Mouse (Mus musculus): ENCODE measurements at regions not wholly inside any gene's neighbourhood (a gene's known extent, or its start where the extent isn't known, plus 50 kb on each side); places are given as distances from the start of the nearest gene placed in this dataset.

- TF ChIP-seq TAL1 (conservative IDR thresholded peaks at IDR 0.05; ENCODE audit: low read depth, low read length), result no peak
- no peak for TF ChIP-seq CTCF (IDR thresholded peaks at IDR 0.05; ENCODE audit: low read depth, low read length)
- no peak for TF ChIP-seq POLR2AphosphoS5 (IDR thresholded peaks at IDR 0.05; ENCODE audit: insufficient replicate concordance, low read depth, low read length)
- TF ChIP-seq GATA1 (IDR thresholded peaks at IDR 0.05; ENCODE audit: borderline replicate concordance, low read length), result no peak
- TF ChIP-seq GATA2 (IDR thresholded peaks at IDR 0.05; ENCODE audit: borderline replicate concordance, low read depth, low read length), result no peak
Measured at GRCm38 (mm10) chr10:111410121-111410520, 62.9 kb upstream of the Nap1l1 start.

All from G1E (cell line).